Mouse (Mus musculus) heart, embryonic 11.5 days (tissue): ENCODE results near the gene Cst11. TPM values are rescaled to one million over a fixed set of nuclear protein-coding genes. Genes with fewer than 3 reads are reported as not detected.
"Not testable (repeated sequence)": the region's sequence is repeated elsewhere in the genome, so short reads cannot be mapped to it uniquely, and the experiment has no call there.

Experiments
- ATAC-seq: fragments of 200-750 bp; cut with Nextera tagmentation; replicated peaks from 2 replicates; pipeline ENCODE4 v1.8.0; 2017; ENCODE audit warnings: moderate library complexity; ENCODE audit not compliant: insufficient number of reproducible peaks, low FRiP score, low TSS enrichment
- H3K27ac ChIP-seq: fragments of 300-500 bp; sonication (generic); 2 replicates; pipeline ENCODE4 v1.5.1; 2014; ENCODE audit warnings: mild to moderate bottlenecking, low read depth, low read length
- H3K27me3 ChIP-seq: fragments of 300-500 bp; sonication (generic); 2 replicates; pipeline ENCODE4 v1.6.1; 2014; ENCODE audit warnings: mild to moderate bottlenecking, low read length, mixed read lengths; ENCODE audit not compliant: control insufficient read depth, insufficient read depth
- H3K36me3 ChIP-seq: fragments of 300-500 bp; sonication (generic); 2 replicates; pipeline ENCODE4 v1.6.1; 2014; ENCODE audit warnings: mild to moderate bottlenecking, low read length, moderate library complexity, mixed read lengths; ENCODE audit not compliant: control insufficient read depth, insufficient read depth
- H3K4me1 ChIP-seq: fragments of 300-500 bp; sonication (generic); 2 replicates; pipeline ENCODE4 v1.6.1; 2014; ENCODE audit warnings: low read length; ENCODE audit not compliant: control insufficient read depth, insufficient read depth
- H3K4me2 ChIP-seq: fragments of 300-500 bp; sonication (generic); 2 replicates; pipeline ENCODE4 v1.6.1; 2014; ENCODE audit warnings: mild to moderate bottlenecking, moderate library complexity
- H3K4me3 ChIP-seq: fragments of 300-500 bp; sonication (generic); 2 replicates; pipeline ENCODE4 v1.5.1; 2014; ENCODE audit warnings: low read depth, low read length
- H3K9ac ChIP-seq: fragments of 300-500 bp; sonication (generic); 2 replicates; pipeline ENCODE4 v1.6.1; 2014; ENCODE audit warnings: mild to moderate bottlenecking, low read depth, low read length, moderate library complexity
- H3K9me3 ChIP-seq: fragments of 300-500 bp; sonication (generic); replicated peaks from 2 replicates; pipeline ENCODE4 v1.6.1; 2016; ENCODE audit warnings: low read length; ENCODE audit not compliant: control insufficient read depth
- WGBS: fragments of 180-500 bp; shearing (Covaris S2); extraction: QIAGEN DNeasy Blood & Tissue Kit; methylation state at CpG from one replicate; pipeline ENCODE4 v1.1.7; 2014; ENCODE audit not compliant: insufficient replicate concordance; 5-methylcytosine and 5-hydroxymethylcytosine counted together
- polyA plus RNA-seq: library from polyadenylated mRNA; unstranded; fragments of >200 nt; fragmentation: Nextera tagmentation; extraction: Ambion mirVana; gene quantifications from 2 replicates; pipeline ENCODE4 v1.2.1, GENCODE M21; 2014

Cst11 gene
- polyA plus RNA-seq = not detected in 2 replicates

- H3K9ac ChIP-seq, H3K4me2 ChIP-seq, H3K27me3 ChIP-seq, H3K4me1 ChIP-seq, H3K36me3 ChIP-seq, ATAC-seq, H3K4me3 ChIP-seq, H3K27ac ChIP-seq, H3K9me3 ChIP-seq: not testable (repeated sequence)
- WGBS = 81% methylated on average over 4 of the region's 4 CpGs
Measured at GRCm38 (mm10) chr2:148771397-148771796, at the start of gene Cst11. TSS of gene Cst11 (minus strand) at chr2:148771497.

- Histone ChIP-seq H3K9me3 (no peaks in the 10 kb centered on the region), H3K27me3 (no peaks in the 10 kb centered on the region), H3K9ac (no peak within 1 kb of the TSS), H3K36me3 (no peaks in the 10 kb centered on the region), H3K4me2 (no peak within 1 kb of the TSS), H3K27ac (no peak within 1 kb of the TSS), H3K4me1 (no peaks in the 10 kb centered on the region), H3K4me3 (no peak within 1 kb of the TSS)
- ATAC-seq = no peak
Measured at GRCm38 (mm10) chr2:148819909-148820308, 48.6 kb upstream of the Cst11 start, which contains the start of gene Cst13. TSS of gene Cst13 (plus strand) at chr2:148820081.

GRCm38 (mm10) chr2:148806696-148807095 is 35.4 kb upstream of the Cst11 start:
- H3K9ac ChIP-seq = no peak overlapping the region
- no peak overlapping the region for H3K4me3 ChIP-seq
- peaks cover under 1% of the 10 kb centered on the region; the same call in 1 of the 2 replicates for H3K4me1 ChIP-seq
- H3K36me3 ChIP-seq = no peaks in the 10 kb centered on the region
- no peak overlapping the region for H3K4me2 ChIP-seq
- no peak for ATAC-seq
- no peaks in the 10 kb centered on the region for H3K9me3 ChIP-seq
- WGBS = 77% methylated on average over 6 of the region's 6 CpGs
- no peaks in the 10 kb centered on the region for H3K27me3 ChIP-seq
- no peak overlapping the region for H3K27ac ChIP-seq

- H3K27me3 ChIP-seq = no peaks in the 10 kb centered on the region
- H3K9ac ChIP-seq = no peak overlapping the region
- H3K4me3 ChIP-seq = no peak overlapping the region
- no peak overlapping the region for H3K27ac ChIP-seq
- WGBS = 56% methylated on average over 3 of the region's 3 CpGs
- H3K9me3 ChIP-seq = no peaks in the 10 kb centered on the region
- ATAC-seq = no peak; the same call in 1 of the 2 replicates
- no peaks in the 10 kb centered on the region for H3K36me3 ChIP-seq
- peaks cover 6% of the 10 kb centered on the region; the same call in 1 of the 2 replicates for H3K4me1 ChIP-seq
- no peak overlapping the region for H3K4me2 ChIP-seq
Measured at GRCm38 (mm10) chr2:148801491-148801921, 30.2 kb upstream of the Cst11 start.

- Histone ChIP-seq H3K27me3 (no peaks in the 10 kb centered on the region), H3K9me3 (no peaks in the 10 kb centered on the region), H3K27ac (no peak within 1 kb of the TSS), H3K4me1 (peaks cover 6% of the 10 kb centered on the region; the same call in 1 of the 2 replicates), H3K4me2 (no peak within 1 kb of the TSS), H3K9ac (no peak within 1 kb of the TSS), H3K36me3 (no peaks in the 10 kb centered on the region), H3K4me3 (no peak within 1 kb of the TSS)
- ATAC-seq = no peak
- 84% methylated on average over 1 of the region's 1 CpGs for WGBS
Measured at GRCm38 (mm10) chr2:148798485-148798884, 27.2 kb upstream of the Cst11 start, which contains the start of gene Cst8. TSS of gene Cst8 (plus strand) at chr2:148798785.

- no peaks in the 10 kb centered on the region for H3K4me1 ChIP-seq
- H3K36me3 ChIP-seq = no peaks in the 10 kb centered on the region
- no peak within 1 kb of the TSS for H3K9ac ChIP-seq
- no peaks in the 10 kb centered on the region for H3K9me3 ChIP-seq
- ATAC-seq = no peak
- no peak within 1 kb of the TSS for H3K4me3 ChIP-seq
- H3K4me2 ChIP-seq = no peak within 1 kb of the TSS
- H3K27ac ChIP-seq = no peak within 1 kb of the TSS
- 88% methylated on average over 6 of the region's 6 CpGs for WGBS
- no peaks in the 10 kb centered on the region for H3K27me3 ChIP-seq
Measured at GRCm38 (mm10) chr2:148789142-148789541, 17.8 kb upstream of the Cst11 start, which contains the start of gene Cst12. TSS of gene Cst12 (plus strand) at chr2:148789361.

- Histone ChIP-seq H3K4me1 (no peaks in the 10 kb centered on the region), H3K36me3 (no peaks in the 10 kb centered on the region), H3K4me2 (no peak within 1 kb of the TSS), H3K27me3 (no peaks in the 10 kb centered on the region), H3K9me3 (no peaks in the 10 kb centered on the region), H3K9ac (no peak within 1 kb of the TSS), H3K4me3 (no peak within 1 kb of the TSS), H3K27ac (no peak within 1 kb of the TSS)
- WGBS = 5% methylated on average over 1 of the region's 1 CpGs
- ATAC-seq = no peak
Measured at GRCm38 (mm10) chr2:148781709-148782108, 10.4 kb upstream of the Cst11 start, which contains the start of gene 8030411F24Rik. TSS of gene 8030411F24Rik (plus strand) at chr2:148782009.

- no peaks in the 10 kb centered on the region for H3K4me1 ChIP-seq
- ATAC-seq = no peak
- 87% methylated on average over 1 of the region's 1 CpGs for WGBS
- no peaks in the 10 kb centered on the region for H3K36me3 ChIP-seq
- H3K4me2 ChIP-seq = no peak overlapping the region
- no peaks in the 10 kb centered on the region for H3K27me3 ChIP-seq
- H3K4me3 ChIP-seq = no peak overlapping the region
- no peaks in the 10 kb centered on the region for H3K9me3 ChIP-seq
- no peak overlapping the region for H3K9ac ChIP-seq
- H3K27ac ChIP-seq = no peak overlapping the region
Measured at GRCm38 (mm10) chr2:148763648-148764388, 7.5 kb downstream of the Cst11 start.
